Mouse (Mus musculus) inflammation-experienced regulatory T-cells (primary cell): Measurements from ENCODE around the gene Ssbp3. TPM values are rescaled to one million over a fixed set of nuclear protein-coding genes. Genes with fewer than 3 reads are reported as not detected.

ENCODE experiments used
- polyA plus RNA-seq, 2 experiments: library from polyadenylated mRNA; unstranded; fragments of 100-300 nt; shearing (Covaris generic); gene quantifications; one replicate each; pipeline ENCODE4 v1.2.1; 2017

Gene Ssbp3
- polyA plus RNA-seq: 10 to 100 TPM; 94.1 to 95.3 TPM

DNA sequence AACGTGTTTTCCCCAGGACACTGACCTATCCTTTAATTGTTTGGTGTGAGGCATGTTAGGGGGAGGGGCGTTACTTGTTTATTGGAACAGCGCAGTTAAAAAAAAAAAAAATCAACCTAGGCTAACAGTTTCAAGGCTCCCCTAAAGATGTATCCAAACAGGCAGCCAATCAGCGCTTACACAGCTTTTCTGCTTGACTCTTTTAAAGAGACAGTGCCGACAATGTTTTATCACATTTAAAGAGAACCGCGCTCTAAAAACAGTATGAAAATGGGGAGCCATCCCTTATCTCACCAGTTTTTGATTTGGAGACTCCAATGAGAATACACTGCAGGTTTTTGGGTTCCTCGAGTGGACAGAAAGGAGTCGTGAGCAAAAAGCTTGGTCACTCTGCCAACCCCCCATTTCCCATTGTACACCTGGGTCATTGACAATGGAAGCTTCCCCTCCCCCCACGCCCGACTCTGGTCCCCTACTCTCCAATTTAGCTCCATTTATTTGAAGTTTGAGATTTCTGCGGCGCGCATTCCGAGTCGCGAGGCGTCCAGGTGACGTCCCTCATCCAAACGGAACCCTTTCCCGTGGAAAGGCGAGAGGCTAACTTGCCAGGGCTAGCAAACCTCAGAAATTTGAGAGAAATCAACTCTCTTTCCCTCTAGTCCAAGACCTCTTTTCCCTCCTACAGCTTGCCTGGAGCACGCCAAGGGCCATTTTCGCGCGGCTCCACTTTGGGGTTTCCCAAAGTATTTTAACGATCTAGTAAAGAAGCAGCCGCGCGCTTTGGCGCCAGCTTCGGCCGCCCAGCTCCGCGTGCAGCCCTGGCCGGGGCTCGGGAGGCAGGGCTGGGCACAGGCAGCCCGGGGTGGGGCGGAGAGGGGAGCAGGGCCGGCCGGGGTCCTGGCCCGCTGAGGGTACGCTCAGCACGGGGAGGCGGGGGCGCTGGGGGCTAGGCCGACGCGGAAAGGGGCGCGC lies at the start of gene Ssbp3:
Gene Ssbp3 (plus strand): TSS at position 501 of the 972 bp plus-strand sequence.

DNA sequence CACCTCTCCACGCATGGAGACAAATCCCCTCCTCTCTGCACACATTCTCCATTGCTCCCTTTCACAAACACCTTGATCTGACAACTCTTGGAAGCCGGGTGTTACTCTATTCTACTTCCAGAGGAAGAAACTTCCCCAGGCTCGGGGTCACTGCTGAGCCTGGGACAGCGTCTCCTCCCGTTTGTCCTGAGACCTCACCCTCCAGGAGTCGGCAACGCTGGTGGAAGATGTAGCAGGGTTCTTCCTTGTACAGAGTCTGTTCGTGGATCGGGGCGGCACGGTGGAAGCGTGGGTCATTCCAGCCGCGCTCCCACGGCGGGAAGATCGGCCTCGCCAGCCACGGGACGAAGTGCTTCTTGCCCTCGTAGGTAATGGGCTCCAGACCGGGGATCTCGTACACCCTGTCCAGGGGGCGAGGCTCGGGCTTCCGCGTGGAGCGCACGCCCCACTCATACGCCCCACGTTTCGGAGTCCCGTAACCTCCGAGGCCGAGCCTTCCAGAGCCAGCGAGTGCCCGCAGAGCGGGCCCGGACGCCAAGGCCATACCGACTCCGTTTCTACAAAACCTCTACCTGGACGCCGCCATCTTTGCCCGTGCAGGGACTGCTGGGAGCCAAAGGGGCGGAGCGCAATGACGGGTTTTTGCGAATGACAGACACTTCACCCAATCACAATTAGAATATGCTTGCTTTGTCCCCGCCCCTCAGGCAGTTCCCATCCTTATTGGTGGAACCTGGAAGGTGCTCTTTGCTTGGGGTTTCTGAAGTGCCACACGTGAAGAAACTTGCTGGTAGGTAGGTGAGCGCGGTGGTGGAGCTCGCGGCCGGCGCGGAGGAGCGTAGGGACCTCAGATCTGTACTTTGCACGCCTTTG lies 156.0 kb downstream of the Ssbp3 start, which contains the start of the genes Mrpl37 and Cyb5rl:
Gene Mrpl37 (minus strand): TSS at position 617 of the 873 bp plus-strand sequence.
Gene Cyb5rl (plus strand): TSS at position 737 of the 873 bp plus-strand sequence.

DNA sequence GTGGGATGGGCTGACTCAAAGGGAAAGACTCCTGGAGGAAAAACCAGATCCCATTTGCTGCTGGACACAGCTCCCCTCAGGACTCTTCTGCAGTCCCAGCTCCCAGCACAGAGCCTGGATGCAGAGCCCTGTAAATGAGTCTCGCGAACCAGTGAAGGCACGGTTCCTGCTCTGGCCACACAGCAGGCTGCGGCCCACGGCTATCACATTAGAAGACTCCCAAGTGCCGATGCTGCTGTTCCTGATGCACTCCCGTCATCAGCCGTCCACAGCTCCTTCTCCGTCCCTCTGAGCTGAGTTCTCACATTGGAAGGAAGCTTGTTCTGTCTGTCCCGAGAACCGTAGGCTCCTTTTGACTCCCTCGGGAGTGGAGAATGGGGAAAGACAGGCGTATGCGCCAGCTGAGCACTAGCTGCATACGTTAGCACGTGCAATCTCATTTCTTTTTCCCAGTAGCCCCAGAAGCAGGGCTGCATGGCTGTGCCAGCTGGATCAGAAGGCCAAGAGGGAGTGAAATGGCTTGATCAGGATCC lies 186.4 kb downstream of the Ssbp3 start, which contains the start of gene Cdcp2:
Gene Cdcp2 (plus strand): TSS at position 51 of the 533 bp plus-strand sequence.

Other genes starting within 250 kb of the Ssbp3 start
- gene Ttc4, start 231.8 kb upstream of the Ssbp3 start, polyA plus RNA-seq: 10 to 100 TPM; 66.8 to 75.7 TPM
- under 1 TPM; 0.06 to 0.42 TPM for gene Mroh7, start 179.8 kb upstream of the Ssbp3 start, polyA plus RNA-seq
- gene Fam151a, start 176.8 kb upstream of the Ssbp3 start, polyA plus RNA-seq: not detected
- 10 to 100 TPM in 1 of 2 experiments, 1 to 10 TPM in 1; 5.0 to 14.4 TPM for gene Acot11, start 105.7 kb upstream of the Ssbp3 start, polyA plus RNA-seq
- gene Mrpl37, start 156.2 kb downstream of the Ssbp3 start, polyA plus RNA-seq: 10 to 100 TPM; 62.8 to 67.5 TPM
- 1 to 10 TPM; 8.2 to 9.0 TPM for gene Cyb5rl, start 156.3 kb downstream of the Ssbp3 start, polyA plus RNA-seq
- gene Cdcp2, start 186.2 kb downstream of the Ssbp3 start, polyA plus RNA-seq: 1 to 10 TPM in 1 of 2 experiments, not detected in 1; 1.2 TPM